Mouse (Mus musculus) kidney, postnatal 10 days (tissue): ENCODE data around the gene 2510009E07Rik.

Experiments
- DNase-seq: peaks from one replicate; pipeline ENCODE4 v3.0.0; 2021; ENCODE audit warnings: mixed read lengths

2510009E07Rik gene

DNA sequence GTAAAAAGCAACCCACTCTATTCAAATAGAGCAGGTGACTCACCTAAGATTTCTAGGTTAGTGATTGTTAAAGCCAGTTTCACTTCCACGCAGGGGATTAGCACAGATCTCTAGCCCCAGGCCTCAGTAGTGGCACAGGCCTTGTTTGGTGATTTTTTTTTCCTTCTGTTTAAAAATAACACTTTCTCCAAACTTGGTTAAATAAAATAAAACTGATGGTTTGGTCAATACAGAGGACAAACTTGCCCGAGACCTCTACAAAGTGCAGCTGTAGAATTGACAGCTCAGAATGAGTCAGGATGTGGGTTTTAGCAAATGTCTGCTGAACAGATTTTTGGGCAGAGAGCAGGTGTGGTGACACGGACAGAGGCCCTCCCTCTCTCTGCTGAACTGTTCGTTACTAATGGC, 62.6 kb downstream of the 2510009E07Rik start:
- no peak for DNase-seq

DNA sequence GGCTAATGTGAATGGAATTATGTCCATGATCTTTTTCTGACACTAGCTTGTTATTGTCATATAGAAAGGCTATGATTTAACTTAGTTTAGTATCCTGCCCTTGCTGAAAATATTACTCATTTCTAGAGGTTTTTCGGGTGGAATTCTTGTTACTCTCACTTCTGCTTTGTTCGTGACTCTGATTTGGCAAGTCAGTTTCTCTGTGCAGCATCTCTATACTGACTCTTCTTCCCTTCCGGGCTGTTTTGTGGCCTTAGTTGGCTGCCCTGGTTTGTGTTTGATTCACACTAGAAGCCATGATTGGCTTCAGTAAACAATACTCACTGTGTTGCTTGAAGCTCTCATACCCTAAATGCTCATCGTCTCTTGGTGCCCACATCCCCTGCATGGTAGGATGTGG, 63.9 kb downstream of the 2510009E07Rik start:
- DNase-seq, result no peak

DNA sequence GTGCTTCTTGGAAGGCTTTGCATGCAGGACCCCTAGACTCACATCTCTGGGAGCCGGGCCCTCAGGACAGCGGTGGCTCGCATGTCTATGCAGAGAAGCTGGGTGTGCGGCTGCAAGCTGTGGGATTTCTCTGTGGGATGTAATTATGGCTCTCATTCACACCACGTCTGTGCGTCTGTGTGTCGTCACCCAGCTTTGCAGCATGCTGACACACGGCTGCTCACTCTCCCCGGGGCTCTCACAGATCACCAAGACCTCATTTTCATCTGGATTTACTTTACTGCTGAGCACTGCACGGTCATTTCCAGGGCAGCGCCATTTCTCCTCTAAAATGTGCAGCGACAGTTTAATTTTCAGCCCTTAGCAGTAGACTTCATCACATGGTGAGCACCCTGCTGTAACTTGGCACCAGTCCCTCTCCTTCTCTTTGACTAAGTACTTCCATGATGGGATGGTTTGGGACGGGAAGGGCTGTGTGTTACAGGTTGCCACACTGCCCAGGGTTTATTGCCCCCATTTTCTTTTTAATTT, 66.3 kb downstream of the 2510009E07Rik start:
- no peak for DNase-seq

DNA sequence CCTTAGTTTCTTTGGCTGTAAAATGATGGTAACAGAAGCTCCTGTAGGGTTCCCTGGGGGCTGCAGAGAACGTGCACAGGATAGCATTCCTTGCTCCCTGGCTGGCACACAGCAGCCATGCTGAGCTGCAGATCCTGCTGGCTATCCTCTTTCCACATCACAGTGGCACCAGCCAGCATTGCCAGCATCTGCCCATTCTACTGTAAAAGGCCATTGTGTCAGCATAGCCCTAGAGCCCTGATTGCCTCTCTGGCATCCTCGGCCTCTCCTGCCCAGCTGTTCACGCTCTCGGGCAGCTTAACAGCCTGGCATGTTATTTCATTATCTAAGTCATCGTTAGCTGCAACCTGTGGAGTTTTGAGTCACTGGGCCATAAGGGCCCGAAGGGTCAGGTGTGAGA, 67.2 kb downstream of the 2510009E07Rik start:
- no peak for DNase-seq

DNA sequence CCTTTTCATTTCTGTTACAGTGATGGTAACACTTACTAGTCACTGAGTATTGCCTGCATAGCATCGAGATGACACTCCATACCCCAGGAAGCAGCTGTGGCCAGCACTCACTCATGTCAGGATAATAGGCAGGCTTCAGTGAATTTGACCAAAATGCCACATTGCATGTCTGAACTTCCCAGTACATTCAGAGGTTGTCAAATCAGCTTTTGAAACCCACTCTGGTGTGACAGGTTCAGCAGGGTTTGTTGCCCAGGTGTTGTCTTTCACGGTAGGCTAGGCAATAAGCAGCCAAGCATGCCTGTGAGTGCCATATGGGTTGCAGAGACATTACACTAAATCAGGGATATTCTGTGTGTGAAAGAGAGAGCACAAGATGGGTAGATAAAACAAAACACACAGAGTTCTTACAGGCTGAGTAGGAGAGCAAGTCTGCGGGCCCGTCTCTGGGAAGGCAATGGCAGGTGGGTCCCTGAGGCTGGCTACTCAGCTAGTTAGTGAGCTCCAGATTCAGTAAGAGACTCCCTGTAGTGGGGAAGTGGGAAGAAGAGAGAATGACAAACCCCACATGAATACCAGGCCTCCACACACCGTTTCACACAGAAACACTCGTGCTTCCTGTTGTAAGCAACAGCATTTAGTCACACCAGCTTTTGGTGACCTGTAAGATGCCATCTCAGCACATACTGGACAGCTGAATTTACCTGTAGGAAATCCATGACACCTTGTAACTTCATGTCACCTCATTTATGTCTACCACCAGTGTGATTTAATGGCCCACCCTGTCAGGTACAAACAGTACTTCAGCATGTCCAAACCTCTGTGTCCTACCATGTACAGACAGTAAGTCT, 68.5 kb downstream of the 2510009E07Rik start:
- DNase-seq, result no peak

DNA sequence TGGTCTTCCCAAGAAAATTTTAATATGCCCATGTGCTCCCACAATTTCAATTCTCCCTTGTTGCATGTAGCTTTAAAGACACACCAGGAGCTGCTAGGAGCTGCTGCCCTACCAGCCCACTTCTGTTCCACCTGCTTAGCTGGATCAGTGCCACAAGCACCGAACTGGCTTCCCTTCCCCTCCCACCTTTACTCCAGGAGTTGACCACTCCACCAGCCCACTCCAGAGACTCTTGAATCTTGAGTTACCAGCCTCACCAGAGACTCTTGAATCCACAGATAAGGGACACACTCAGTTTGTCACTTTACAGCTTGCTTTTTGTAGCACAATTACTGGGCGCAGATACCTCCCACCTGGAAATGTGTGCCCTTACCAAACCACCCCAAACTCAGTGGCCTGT, 73.8 kb downstream of the 2510009E07Rik start:
- no peak for DNase-seq

DNA sequence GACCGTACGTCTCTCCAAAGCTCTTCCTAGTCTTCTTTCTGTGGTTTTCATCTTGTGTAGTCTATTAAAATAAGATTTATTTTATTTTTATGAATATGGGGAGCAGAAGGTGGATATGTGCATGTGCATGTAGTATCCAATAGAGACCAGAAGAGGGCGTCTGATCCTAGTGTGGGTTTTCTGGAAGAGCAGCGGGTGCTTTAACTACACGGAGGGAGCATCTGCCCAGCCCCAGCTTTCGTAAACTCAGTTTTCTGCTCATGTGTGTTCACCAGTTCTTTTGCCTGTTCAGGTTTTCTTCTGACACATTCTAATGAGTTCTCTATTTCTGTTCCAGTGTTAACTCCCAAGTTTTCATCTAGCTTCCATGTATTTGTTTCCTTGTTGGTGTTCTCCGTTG, 78.7 kb downstream of the 2510009E07Rik start:
- peak; percentile 53 for DNase-seq

DNA sequence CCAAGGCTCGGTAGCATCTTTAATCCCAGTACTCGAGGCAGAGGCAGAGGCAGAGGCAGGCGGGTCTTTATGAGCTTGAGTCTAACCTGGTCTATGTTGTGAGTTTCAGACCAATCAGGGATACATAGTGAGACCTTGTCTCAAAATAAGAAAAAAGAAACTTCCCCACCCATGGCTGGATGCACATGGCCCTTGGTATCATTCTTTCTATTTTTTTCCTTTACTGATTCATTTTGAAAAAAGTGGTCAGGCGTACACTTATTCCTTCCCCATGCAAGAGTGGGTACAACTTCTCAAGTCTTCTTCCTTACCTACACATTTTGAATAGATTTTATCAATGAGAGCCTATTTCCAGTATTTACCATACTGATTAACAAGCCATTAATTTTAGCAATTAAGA, 84.0 kb downstream of the 2510009E07Rik start:
- DNase-seq, result no peak

DNA sequence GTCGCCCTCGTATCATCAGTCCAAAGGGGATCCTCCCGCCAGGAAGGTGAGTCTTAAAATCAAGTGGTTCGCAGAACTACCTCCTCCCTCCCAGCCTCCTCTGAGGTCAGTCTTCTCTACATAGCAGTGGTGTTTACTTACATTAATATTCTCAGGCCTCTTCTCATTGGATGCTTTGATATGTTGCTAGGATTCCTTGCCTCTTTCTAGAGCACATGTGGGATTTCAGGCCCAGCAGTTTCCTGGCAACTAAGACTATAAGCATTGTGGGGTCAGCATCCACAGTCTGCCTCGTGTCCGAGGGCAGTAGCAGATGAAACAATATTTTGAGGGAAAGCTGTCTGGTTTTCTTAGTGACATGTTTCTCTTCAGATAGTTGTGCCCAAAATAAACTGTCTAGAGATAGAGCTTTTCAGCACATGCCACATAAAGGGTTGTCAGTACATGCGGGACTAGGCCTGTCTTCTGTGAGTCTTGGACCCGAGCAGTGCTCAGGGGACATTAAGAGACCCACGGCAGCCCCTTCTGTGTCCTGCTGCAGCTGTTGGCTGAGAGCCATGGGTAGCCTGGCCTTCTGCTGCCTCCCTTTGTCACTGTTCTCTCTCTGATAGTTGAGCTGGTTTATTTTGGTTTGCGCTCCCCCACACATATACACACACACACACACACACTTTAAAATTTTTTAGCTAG, 86.1 kb downstream of the 2510009E07Rik start:
- peak; percentile 38 for DNase-seq

DNA sequence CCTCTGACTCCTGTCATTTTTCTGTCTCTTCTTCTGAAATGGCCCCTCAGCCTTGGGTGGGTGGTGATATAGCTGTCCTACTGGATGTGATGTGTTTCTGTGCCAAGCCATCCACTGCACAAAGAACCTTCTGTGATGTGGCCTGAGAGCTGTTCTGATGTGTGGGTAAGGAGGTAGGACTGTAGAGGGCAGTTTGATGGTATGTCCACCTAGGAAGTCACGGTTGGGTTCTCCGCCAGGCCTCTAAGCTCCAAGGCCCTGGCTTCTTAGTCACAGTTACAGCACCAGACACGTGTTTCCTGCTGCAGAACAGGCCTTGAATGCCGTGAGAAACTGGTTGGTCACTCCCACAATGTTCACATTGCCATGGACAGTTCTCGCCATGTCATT, 86.8 kb downstream of the 2510009E07Rik start:
- DNase-seq, result peak; percentile 14

DNA sequence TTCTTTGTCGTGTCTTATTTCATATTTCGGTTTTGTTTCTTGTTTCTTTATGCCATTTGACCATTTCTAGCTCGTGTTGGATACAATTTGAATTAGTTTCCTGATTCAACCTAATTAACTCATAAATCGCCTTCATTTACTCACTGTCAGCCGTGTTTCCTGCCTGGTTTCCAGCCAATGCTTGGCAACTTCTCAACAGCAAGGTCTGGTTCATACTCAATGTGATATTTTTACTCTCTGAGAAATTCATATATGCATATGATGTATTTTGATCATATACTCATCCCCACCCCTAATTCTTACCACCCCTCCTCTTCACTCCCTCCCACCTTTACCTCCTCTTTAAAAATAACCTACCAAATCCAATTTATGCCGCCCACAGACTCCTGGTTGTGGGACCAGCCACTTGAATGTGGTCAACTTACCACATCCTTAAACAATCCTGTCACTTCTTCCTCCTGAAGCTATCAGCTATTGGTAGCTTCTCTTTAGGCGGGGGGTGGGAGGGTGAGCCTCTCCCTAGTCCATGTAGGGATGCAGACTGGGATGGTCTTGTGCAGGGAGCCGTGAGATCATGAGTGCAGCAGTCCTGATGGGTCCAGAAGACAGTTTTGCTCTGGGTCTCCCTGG, 87.3 kb downstream of the 2510009E07Rik start:
- peak; percentile 73 for DNase-seq

DNA sequence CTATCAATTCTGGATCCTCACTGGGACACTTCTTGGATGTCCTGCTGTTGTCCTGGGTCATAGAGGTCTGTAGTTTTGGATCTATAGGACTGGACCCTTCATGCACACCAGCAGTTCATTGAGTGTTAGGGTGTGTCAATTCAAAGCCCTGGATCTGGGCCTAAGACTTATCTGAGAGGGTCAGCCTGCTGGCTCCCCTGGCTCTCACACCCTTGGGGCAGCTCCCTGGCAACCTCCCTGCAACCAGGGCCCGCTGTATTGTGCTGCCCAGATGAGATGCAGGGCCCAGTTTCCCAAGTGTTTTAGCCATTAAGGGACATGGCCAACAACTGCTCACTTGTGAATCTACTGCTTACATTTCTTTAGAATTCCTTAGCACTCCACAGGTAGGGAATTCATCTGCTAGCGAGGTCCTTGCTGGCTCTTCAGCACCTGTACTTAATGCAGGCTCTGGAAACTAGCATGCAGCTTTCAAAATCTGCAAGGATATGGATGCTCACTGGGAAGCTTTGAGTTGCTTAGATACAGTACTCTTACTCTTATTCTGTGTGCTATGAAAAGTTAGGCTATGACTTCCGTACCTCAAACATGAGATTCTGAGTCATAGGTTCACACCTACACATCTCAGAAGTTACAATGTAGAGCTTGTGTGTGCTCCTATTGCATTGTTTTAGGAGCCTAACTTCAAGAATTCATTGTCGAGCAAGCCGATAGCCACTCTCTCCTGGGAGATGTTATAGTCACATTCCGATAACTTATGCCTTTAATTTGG, 88.0 kb downstream of the 2510009E07Rik start:
- no peak for DNase-seq

DNA sequence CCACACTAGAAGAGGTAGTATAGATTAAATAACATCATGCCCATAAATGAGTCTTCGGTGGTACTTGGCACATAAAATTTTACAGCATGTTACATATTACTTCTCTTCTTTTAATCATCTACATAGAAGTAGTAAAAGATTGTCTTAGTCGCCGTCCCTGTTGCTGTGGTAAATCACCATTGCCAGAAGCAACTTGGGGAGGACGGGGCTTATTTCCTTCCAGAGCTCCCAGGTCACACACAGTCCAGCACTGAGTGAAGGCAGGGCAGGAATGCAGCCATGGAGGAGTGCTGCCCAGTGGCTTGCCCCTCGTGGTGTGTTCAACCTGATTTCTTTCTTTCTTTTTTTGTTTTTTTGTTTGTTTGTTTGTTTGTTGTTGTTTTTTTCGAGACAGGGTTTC, 90.1 kb downstream of the 2510009E07Rik start:
- peak; percentile 36 for DNase-seq
